ENCODE assay signal across 7 mouse cellular contexts in the genomic region with DNA sequence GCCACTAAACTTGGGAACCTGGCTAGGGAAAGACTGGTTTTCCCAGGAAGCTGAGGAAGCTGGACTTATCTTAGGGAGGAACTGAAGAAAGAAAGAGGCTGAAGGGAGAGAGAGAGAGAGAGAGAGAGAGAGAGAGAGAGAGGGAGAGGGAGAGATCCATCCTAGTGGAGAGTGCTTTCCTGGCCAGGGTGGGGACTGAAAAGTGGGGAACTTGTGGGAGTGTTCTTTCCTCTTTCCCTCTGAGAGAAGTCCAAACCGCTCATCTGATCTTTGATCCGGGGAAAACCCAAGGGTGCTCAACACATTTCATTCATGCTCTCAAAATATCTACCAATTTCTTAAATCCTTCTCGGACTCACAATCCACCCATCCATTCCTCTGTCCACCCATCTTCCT. TPM values are rescaled to one million over a fixed set of nuclear protein-coding genes. Genes with fewer than 3 reads are reported as not detected.
DNase-seq lines count a peak whose midpoint lies in the region; ATAC-seq and TF ChIP-seq lines count a peak whose summit lies in the region.

No protein-coding gene starts in this region.

- no peak for TF ChIP-seq CTCF in lung, postnatal 0 days (IDR thresholded peaks at IDR 0.05)
- no peak for TF ChIP-seq CTCF in stomach, postnatal 0 days (IDR thresholded peaks at IDR 0.05; ENCODE audit: low read depth)

- peak overlapping the region; percentile 61 for H3K4me3 ChIP-seq in lung, postnatal 0 days (ENCODE audit: low read depth, low read length)
- peak overlapping the region; percentile 38 for H3K4me3 ChIP-seq in forebrain, embryonic 13.5 days
- peak overlapping the region; percentile 65 for H3K4me3 ChIP-seq in liver, embryonic 11.5 days (ENCODE audit: low read depth, low read length)
- peak overlapping the region; percentile 63 for H3K4me3 ChIP-seq in stomach, postnatal 0 days (ENCODE audit: low read depth, low read length)

- 0 out of 2 replicates have a peak overlapping the region, but pooled peaks have one; percentile 58 for H3K9ac ChIP-seq in lung, postnatal 0 days (replicated peaks; ENCODE audit: low read depth)
- H3K9ac ChIP-seq in forebrain, embryonic 13.5 days = peak overlapping the region; percentile 45
- peak overlapping the region; percentile 69 for H3K9ac ChIP-seq in liver, embryonic 11.5 days (ENCODE audit: low read depth, low read length)
- peak overlapping the region; percentile 73 for H3K9ac ChIP-seq in stomach, postnatal 0 days (ENCODE audit: low read length)

- no peaks in the 10 kb centered on the region for H3K27me3 ChIP-seq in lung, postnatal 0 days (replicated peaks; ENCODE audit: insufficient read depth, low read length)
- H3K27me3 ChIP-seq in forebrain, embryonic 13.5 days = peaks cover 12% of the 10 kb centered on the region
- no peaks in the 10 kb centered on the region for H3K27me3 ChIP-seq in liver, embryonic 11.5 days (replicated peaks; ENCODE audit: control insufficient read depth, insufficient read depth, low read length)
- H3K27me3 ChIP-seq in stomach, postnatal 0 days (ENCODE audit: control insufficient read depth, insufficient read depth, low read length) = no peaks in the 10 kb centered on the region

- peak; percentile 4; the same call in 1 of the 2 replicates for ATAC-seq in lung, postnatal 0 days
- no peak; the same call in 1 of the 2 replicates for ATAC-seq in forebrain, embryonic 13.5 days
- no peak for ATAC-seq in liver, embryonic 11.5 days (replicated peaks; ENCODE audit: low FRiP score)
- ATAC-seq in stomach, postnatal 0 days (ENCODE audit: low FRiP score, low TSS enrichment) = peak; percentile 38; the same call in 1 of the 2 replicates

- H3K36me3 ChIP-seq in lung, postnatal 0 days (ENCODE audit: insufficient read depth, low read length) = no peaks in the 10 kb centered on the region
- H3K36me3 ChIP-seq in forebrain, embryonic 13.5 days (ENCODE audit: poor library complexity, severe bottlenecking) = no peaks in the 10 kb centered on the region
- no peaks in the 10 kb centered on the region for H3K36me3 ChIP-seq in liver, embryonic 11.5 days (ENCODE audit: control insufficient read depth, insufficient read depth, low read length)
- no peaks in the 10 kb centered on the region for H3K36me3 ChIP-seq in stomach, postnatal 0 days (ENCODE audit: control insufficient read depth, insufficient read depth, low read length)

- TF ChIP-seq EP300 in lung, postnatal 0 days (IDR thresholded peaks at IDR 0.05) = no peak
- TF ChIP-seq EP300 in stomach, postnatal 0 days (optimal IDR thresholded peaks at IDR 0.05) = no peak

- H3K4me2 ChIP-seq in lung, postnatal 0 days (replicated peaks; ENCODE audit: low read depth, low read length) = peak overlapping the region; percentile 75
- H3K4me2 ChIP-seq in forebrain, embryonic 13.5 days = peak overlapping the region; percentile 74
- H3K4me2 ChIP-seq in liver, embryonic 11.5 days = peak overlapping the region; percentile 83
- H3K4me2 ChIP-seq in stomach, postnatal 0 days (replicated peaks; ENCODE audit: low read depth) = peak overlapping the region; percentile 80

- H3K27ac ChIP-seq in lung, postnatal 0 days (ENCODE audit: low read length) = peak overlapping the region; percentile 82
- no peak overlapping the region for H3K27ac ChIP-seq in forebrain, embryonic 13.5 days
- H3K27ac ChIP-seq in liver, embryonic 11.5 days (ENCODE audit: low read depth, low read length) = no peak overlapping the region; the same call in 1 of the 2 replicates
- H3K27ac ChIP-seq in stomach, postnatal 0 days (replicated peaks) = 0 out of 2 replicates have a peak overlapping the region, but pooled peaks have one; percentile 81

- 12% methylated on average over 3 of the region's 3 CpGs for WGBS in lung, postnatal 0 days
- 13% methylated on average over 3 of the region's 3 CpGs for WGBS in forebrain, embryonic 13.5 days
- WGBS in liver, embryonic 11.5 days = 9% methylated on average over 3 of the region's 3 CpGs
- 14% methylated on average over 3 of the region's 3 CpGs for WGBS in stomach, postnatal 0 days

- H3K9me3 ChIP-seq in lung, postnatal 0 days (ENCODE audit: low read length) = no peaks in the 10 kb centered on the region
- no peaks in the 10 kb centered on the region for H3K9me3 ChIP-seq in forebrain, embryonic 13.5 days (replicated peaks)
- no peaks in the 10 kb centered on the region for H3K9me3 ChIP-seq in liver, embryonic 11.5 days (ENCODE audit: control insufficient read depth, low read length)
- no peaks in the 10 kb centered on the region for H3K9me3 ChIP-seq in stomach, postnatal 0 days (ENCODE audit: control insufficient read depth, low read length)

- H3K4me1 ChIP-seq in lung, postnatal 0 days (ENCODE audit: insufficient read depth, low read depth, low read length) = 0 out of 2 replicates have a peak, but pooled peaks cover 5% of the 10 kb centered on the region
- H3K4me1 ChIP-seq in forebrain, embryonic 13.5 days = peaks cover 8% of the 10 kb centered on the region
- peaks cover 11% of the 10 kb centered on the region; the same call in 1 of the 2 replicates for H3K4me1 ChIP-seq in liver, embryonic 11.5 days (replicated peaks; ENCODE audit: control insufficient read depth, insufficient read depth, low read length)
- H3K4me1 ChIP-seq in stomach, postnatal 0 days (replicated peaks; ENCODE audit: control insufficient read depth, insufficient read depth) = 0 out of 2 replicates have a peak, but pooled peaks cover 2% of the 10 kb centered on the region

- DNase-seq in lung, postnatal 0 days (ENCODE audit: low spot score) = no peak
- no peak for DNase-seq in lung, postnatal 14 days
- no peak for DNase-seq in liver, embryonic 11.5 days (ENCODE audit: low spot score)
- no peak for DNase-seq in stomach, postnatal 0 days (ENCODE audit: low spot score)
- DNase-seq in B cell, adult 2 months = no peak
- DNase-seq in gastrocnemius, postnatal 4 days (ENCODE audit: low spot score in 2 of 2) = no peak

RNA-seq across cellular contexts. Expression of a gene that starts 0.4 kb away (rescaled TPM):
- polyA plus RNA-seq in lung, postnatal 0 days (2015; fragmentation: Nextera tagmentation; extraction: Ambion mirVana) = 44.2 and 45.2 TPM in 2 replicates
- polyA plus RNA-seq in forebrain, embryonic 13.5 days (2015; fragmentation: Nextera tagmentation; extraction: Ambion mirVana) = 1.2 and 1.6 TPM in 2 replicates
- polyA plus RNA-seq in liver, embryonic 11.5 days (2014; fragmentation: Nextera tagmentation; extraction: Ambion mirVana) = 25.9 and 28.1 TPM in 2 replicates
- 27.5 and 27.7 TPM in 2 replicates for polyA plus RNA-seq in stomach, postnatal 0 days (2015; fragmentation: Nextera tagmentation; extraction: Ambion mirVana)
- total RNA-seq in gastrocnemius, postnatal 4 days (2021) = 10 to 100 TPM; 79.5 to 80.3 TPM

Comparison
In these comparisons a context has a peak if more than half of its experiments do, and no peak if none do; other contexts are left out.
1. ATAC-seq: peak in lung, postnatal 0 days (single experiment) and stomach, postnatal 0 days (single experiment); none in forebrain, embryonic 13.5 days (single experiment) and liver, embryonic 11.5 days (single experiment).
2. H3K27ac ChIP-seq: peak in lung, postnatal 0 days (single experiment) and stomach, postnatal 0 days (single experiment); none in forebrain, embryonic 13.5 days (single experiment) and liver, embryonic 11.5 days (single experiment).
3. RNA of a gene that starts 0.4 kb away (polyA plus RNA-seq): 44.2 to 45.2 TPM in lung, postnatal 0 days, 27.5 to 27.7 TPM in stomach, postnatal 0 days and 25.9 to 28.1 TPM in liver, embryonic 11.5 days; 1.2 to 1.6 TPM in forebrain, embryonic 13.5 days; every median in the first group is over 10 times any median in the second.
4. Peak in every context shown above with its lines, with median percentiles within 50 percentile points of each other: H3K4me2 ChIP-seq, H3K4me3 ChIP-seq and H3K9ac ChIP-seq.